Mouse (Mus musculus): ENCODE measurements around the gene Spo11.

DNA sequence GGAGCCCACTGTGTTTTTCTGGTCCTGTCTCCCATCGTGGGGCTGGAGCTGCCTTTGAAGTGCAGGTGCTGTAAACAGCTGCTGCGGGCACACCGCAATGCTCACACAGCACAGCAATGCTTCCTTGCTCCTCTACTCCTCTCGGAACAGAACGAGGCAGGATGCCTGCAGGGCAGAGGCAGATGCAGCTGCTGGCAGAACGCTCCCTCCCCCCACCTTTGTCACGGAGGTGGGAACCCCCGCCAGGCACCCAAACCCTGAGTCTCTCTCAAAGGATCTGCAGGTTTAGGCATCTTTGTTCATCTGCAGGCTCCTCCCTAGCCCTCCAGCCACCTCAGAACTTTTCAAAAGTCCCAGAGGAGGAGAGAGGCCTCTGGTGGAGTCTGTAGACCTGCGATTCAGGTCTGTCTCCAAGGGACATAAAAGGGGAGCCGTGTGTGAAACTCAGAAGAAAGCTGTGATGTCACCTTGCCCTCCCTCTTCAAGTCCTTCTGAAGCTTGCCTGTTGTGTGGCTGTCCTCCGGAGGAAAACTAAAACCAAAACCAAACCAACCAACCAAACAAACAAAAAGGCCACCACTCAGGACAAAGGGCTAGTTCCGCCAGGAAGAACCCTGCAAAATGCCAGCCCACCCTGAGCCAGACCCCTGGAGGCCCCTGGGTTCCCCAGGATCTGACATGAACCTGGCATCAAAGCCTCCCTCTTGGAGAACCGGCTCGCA is at the start of gene Spo11:
- TF ChIP-seq CTCF (conservative IDR thresholded peaks at IDR 0.05 in 1 of 2, IDR thresholded peaks at IDR 0.05 in 1 of 2; ENCODE audit: low read depth in 2 of 2, low read length in 2 of 2) = peak in 1 of 2 experiments; percentile 16; a peak in 1 of 4 replicates
- 0 out of 2 replicates have a peak, but pooled peaks have one; percentile 36 for TF ChIP-seq MXI1 (IDR thresholded peaks at IDR 0.05; ENCODE audit: low read depth, low read length)
- TF ChIP-seq RAD21 (IDR thresholded peaks at IDR 0.05; ENCODE audit: low read depth, low read length) = peak; percentile 4; the same call in 1 of the 2 replicates
- peak; percentile 76 for TF ChIP-seq CHD2 (IDR thresholded peaks at IDR 0.05; ENCODE audit: low read length)
- no peak for TF ChIP-seq CHD1 (IDR thresholded peaks at IDR 0.05; ENCODE audit: low read depth, low read length)
- no peak; the same call in 1 of the 2 replicates for TF ChIP-seq POLR2A (IDR thresholded peaks at IDR 0.05; ENCODE audit: low read depth, low read length)
- no peak for TF ChIP-seq JUND (conservative IDR thresholded peaks at IDR 0.05; ENCODE audit: low read depth, low read length)
- TF ChIP-seq EP300 (IDR thresholded peaks at IDR 0.05; ENCODE audit: low read length) = peak; percentile 52; the same call in 1 of the 2 replicates
- no peak for TF ChIP-seq HCFC1 (IDR thresholded peaks at IDR 0.05; ENCODE audit: low read depth, low read length)
- TF ChIP-seq E2F4 (IDR thresholded peaks at IDR 0.05; ENCODE audit: insufficient replicate concordance, low read depth, low read length) = no peak

Measured in CH12.LX (cell line).